Mouse (Mus musculus) thymus, adult 18-20 months (tissue): ENCODE results near the gene Btbd3.
A peak's percentile ranks its signal among the peaks of the same experiment; 100 is the strongest.

Source experiments
- DNase-seq, 2 experiments: peaks; one replicate each; pipeline ENCODE4 v3.0.0; 2022; ENCODE audit warnings: mixed read lengths in 2 of 2

Gene Btbd3

GRCm38 (mm10) chr2:138403046-138403445, 146.7 kb downstream of the Btbd3 start:
- DNase-seq = no peak

- no peak for DNase-seq
Measured at GRCm38 (mm10) chr2:138405753-138406528, 149.6 kb downstream of the Btbd3 start.

- DNase-seq = no peak
Measured at GRCm38 (mm10) chr2:138406703-138407102, 150.3 kb downstream of the Btbd3 start.

- no peak for DNase-seq
Measured at GRCm38 (mm10) chr2:138412537-138412936, 156.2 kb downstream of the Btbd3 start.

GRCm38 (mm10) chr2:138422321-138422720, 166.0 kb downstream of the Btbd3 start:
- no peak for DNase-seq

- no peak for DNase-seq
Measured at GRCm38 (mm10) chr2:138431991-138432390, 175.6 kb downstream of the Btbd3 start.

- DNase-seq = no peak
Measured at GRCm38 (mm10) chr2:138446466-138446865, 190.1 kb downstream of the Btbd3 start.

GRCm38 (mm10) chr2:138446943-138447342, 190.6 kb downstream of the Btbd3 start:
- no peak for DNase-seq

- no peak for DNase-seq
Measured at GRCm38 (mm10) chr2:138447681-138448080, 191.3 kb downstream of the Btbd3 start.

GRCm38 (mm10) chr2:138468046-138468572, 211.7 kb downstream of the Btbd3 start:
- DNase-seq = peak in 1 of 2 experiments; percentile 3

- no peak for DNase-seq
Measured at GRCm38 (mm10) chr2:138473407-138473806, 217.0 kb downstream of the Btbd3 start.

GRCm38 (mm10) chr2:138476486-138476885, 220.1 kb downstream of the Btbd3 start:
- no peak for DNase-seq

GRCm38 (mm10) chr2:138477278-138477677, 220.9 kb downstream of the Btbd3 start:
- no peak for DNase-seq

- no peak for DNase-seq
Measured at GRCm38 (mm10) chr2:138482541-138482940, 226.2 kb downstream of the Btbd3 start.

GRCm38 (mm10) chr2:138484871-138485270, 228.5 kb downstream of the Btbd3 start:
- DNase-seq = no peak

GRCm38 (mm10) chr2:138490688-138491405, 234.5 kb downstream of the Btbd3 start:
- no peak for DNase-seq

- DNase-seq = no peak
Measured at GRCm38 (mm10) chr2:138492176-138492575, 235.8 kb downstream of the Btbd3 start.

GRCm38 (mm10) chr2:138503866-138504380, 247.6 kb downstream of the Btbd3 start:
- no peak for DNase-seq

- no peak for DNase-seq
Measured at GRCm38 (mm10) chr2:138515531-138515930, 259.2 kb downstream of the Btbd3 start.

GRCm38 (mm10) chr2:138528461-138528860, 272.1 kb downstream of the Btbd3 start:
- DNase-seq = no peak

- DNase-seq = no peak
Measured at GRCm38 (mm10) chr2:138531160-138531967, 275.0 kb downstream of the Btbd3 start.

GRCm38 (mm10) chr2:138531992-138532391, 275.6 kb downstream of the Btbd3 start:
- no peak for DNase-seq

- DNase-seq = no peak
Measured at GRCm38 (mm10) chr2:138539655-138540054, 283.3 kb downstream of the Btbd3 start.
